Mouse (Mus musculus) neutrophil, adult 5-6 weeks (primary cell): ENCODE measurements around the gene Csta1. TPM values are rescaled to one million over a fixed set of nuclear protein-coding genes. Genes with fewer than 3 reads are reported as not detected.
A peak's percentile ranks its signal among the peaks of the same experiment; 100 is the strongest.
"Not testable (repeated sequence)": the region's sequence is repeated elsewhere in the genome, so short reads cannot be mapped to it uniquely, and the experiment has no call there.

Experiments
- ATAC-seq: fragments of 151-379, 151-347 bp; 2 replicates; pipeline ENCODE4 v1.8.0; 2017; ENCODE audit warnings: mild to moderate bottlenecking, moderate TSS enrichment; ENCODE audit not compliant: insufficient number of reproducible peaks, poor library complexity, low FRiP score, severe bottlenecking; ENCODE audit errors: extremely low read depth
- total RNA-seq: library from RNA; stranded (forward); fragments of 200-1000 nt; gene quantifications from 2 replicates; pipeline ENCODE4 v1.2.3, GENCODE M21; 2017

Csta1 gene
- total RNA-seq, result 1.2 and 1.3 TPM in 2 replicates

DNA sequence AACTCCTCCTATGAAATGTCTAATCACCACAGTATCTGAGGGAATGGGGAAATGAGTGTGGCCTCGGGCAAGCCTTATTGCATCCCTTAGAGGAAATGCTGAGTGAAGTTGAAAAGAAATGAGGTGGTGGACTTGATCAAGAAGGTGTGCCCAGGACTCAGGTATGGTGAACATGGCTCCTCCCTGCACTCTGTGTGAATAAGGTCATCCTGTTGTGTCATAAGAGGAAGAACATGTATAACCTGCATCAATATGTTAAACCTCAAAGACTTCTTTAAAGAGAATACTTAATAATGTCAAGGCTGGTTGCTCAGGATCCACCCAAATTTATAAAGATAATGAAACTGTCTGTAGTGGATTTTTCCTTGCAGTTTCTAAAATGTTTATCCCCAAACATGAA is at the start of gene Csta1:
Gene Csta1 (minus strand): TSS at position 101 of the 400 bp plus-strand sequence.
- no peak for ATAC-seq

DNA sequence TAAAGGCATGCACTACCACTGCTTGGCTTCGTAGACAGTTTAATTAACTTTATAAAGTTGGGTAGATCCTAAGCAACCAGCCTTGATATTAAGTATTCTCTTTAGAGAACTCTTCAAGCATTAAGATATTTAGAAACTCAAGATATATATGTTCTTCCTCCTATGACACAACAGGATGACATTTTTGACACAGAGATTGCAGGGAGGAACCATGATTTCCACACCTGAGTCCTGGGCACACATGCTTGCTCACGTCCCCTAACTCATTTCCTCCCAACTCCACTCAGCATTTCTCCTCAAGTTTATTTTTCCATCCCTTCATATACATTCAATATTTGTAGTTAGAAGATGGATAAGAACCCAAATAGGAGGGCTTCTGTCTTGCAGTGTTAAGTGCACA is 48.9 kb upstream of the Csta1 start:
- peak; percentile 36; the same call in 1 of the 2 replicates for ATAC-seq

DNA sequence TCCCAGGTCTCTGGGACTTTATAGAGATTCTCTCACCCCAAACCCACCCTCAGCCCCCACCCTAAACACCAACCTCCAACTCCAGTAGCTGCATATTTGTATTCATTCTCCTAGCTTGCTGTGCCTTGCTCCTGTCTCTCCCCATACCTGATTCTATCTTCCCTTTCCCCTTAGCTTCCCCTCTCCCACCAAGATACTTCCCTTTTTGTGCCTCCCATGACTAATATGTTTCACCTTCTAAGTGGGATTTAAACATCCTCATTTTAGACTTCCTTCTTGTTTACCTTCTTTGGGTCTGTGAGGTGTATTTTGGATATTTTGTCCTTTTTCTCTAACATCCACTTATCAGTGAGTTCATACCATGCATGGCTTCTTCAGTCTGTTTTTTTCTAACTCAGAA is 45.1 kb upstream of the Csta1 start:
- peak; percentile 82; the same call in 1 of the 2 replicates for ATAC-seq

DNA sequence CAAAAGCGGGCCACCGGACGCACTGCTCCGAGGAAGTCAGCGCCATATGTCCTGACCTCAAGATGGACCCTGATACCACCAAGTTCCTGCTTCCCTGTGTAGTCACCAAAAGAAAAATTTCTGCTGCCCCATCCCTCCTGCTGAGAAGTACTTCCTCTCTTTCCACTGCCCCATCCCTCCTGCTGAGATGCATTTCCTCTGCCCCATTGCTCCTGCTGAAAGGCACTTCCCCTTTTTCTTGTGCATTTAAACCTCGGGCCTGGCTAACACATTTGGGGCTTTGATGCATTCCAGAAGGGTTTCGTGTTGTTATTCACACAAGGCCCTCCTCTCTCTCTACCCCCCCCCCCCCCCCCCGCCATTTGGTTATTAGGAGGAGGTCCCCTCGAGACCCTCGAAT is 36.8 kb upstream of the Csta1 start:
- ATAC-seq, result not testable (repeated sequence)

DNA sequence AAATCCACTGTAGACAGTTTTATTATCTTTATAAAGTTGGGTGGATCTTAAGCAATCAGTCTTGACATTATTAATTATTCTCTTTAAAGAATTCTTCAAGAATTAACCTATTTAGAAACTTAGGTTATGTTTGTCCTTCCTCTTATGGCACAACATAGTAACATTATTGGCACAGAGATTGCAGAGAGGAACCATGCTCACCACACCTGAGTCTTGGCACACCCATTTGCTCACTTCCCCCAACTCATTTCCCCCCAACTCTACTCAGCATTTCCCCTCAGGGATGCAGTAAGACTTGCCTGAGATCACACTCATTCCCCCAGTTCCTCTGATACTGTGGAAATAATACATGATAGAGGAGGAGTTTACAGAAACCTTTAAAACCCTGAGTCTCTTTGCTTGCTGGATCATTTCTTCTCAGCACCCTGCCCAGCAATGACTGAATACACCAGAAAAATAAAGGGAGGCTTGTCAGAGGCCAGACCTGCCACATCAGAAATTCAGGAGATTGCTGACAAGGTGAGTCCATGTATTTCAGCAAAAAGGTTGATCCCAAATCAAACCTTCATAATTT is 25.4 kb upstream of the Csta1 start, which contains the start of gene Stfa2l1:
Gene Stfa2l1 (plus strand): TSS at position 410 of the 574 bp plus-strand sequence.
- ATAC-seq, result peak; percentile 81

DNA sequence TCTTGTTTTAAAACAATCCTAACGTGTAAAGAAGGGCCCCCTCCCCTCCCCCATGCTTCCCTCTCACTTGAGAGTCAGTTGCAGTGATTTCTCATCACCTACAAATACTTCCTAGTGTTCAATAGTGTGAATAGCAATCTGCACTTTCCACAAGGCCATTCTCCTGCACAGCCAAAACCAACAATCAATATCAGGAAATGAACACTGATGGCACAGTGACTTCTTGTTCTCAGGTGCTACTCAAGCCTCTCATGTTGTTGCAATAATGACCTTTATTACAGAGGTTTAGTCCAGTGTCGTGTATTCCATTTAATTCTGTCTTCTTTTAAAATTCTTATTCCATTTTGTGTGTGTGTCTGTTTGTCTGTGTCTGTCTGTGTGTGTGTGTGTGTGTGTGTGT is 7.2 kb upstream of the Csta1 start:
- ATAC-seq, result no peak

DNA sequence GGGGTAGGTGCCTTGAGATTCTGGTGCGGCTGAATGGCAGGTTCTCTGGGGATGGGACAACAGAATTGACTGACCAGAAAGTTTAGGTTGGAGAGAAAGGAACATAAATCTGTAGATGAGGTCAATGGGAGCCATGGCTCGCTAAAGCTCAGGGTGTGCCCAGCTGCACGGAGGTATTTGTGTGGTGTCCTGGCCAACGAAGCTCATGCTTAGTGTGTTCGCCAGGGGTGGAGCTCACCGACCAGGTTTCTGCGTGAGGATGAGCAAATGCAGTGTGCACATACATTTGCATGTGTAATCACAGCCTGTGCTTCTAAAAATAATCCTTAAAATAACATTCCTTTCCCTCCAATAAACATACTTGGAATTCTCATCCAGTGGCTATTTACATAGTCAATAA is 2.9 kb downstream of the Csta1 start:
- no peak for ATAC-seq

DNA sequence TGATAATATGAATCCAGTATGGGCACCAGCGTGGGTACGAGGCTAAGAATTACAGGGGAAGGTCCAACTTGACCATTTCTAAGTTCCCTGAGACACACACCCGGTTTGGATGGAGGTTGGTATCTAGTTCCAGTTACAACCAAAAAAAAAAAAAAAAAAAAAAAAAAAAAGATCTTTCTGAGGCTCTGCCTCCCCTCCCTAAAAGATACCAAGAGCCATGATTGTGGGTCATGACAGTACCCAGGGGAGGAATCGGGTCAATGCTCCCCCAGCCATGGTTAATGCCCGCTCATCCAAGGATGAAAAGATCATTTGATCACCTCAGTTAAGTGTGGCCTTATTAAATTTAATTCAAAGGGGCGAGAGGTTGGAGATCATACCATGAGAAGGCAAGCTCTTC is 15.3 kb downstream of the Csta1 start:
- not testable (repeated sequence) for ATAC-seq

DNA sequence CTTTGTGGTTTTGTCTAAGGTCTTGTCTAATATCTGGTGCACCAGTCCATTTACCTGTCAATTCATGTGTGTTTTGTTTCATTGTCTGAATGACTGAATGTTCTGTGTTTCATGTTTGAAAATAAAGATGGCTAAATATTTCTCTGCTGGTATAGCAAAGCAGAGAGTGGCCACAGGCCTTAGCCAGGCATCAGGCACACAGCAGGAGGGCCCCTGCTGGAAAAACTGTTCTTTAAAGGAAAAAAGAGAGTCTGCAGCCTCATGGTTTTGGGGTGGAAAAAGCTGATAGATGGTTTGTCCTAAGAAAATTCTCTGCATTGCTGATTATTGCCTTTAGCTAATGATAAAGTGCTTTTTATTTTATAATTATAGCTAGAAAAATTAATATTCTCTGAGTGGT is 19.6 kb downstream of the Csta1 start:
- ATAC-seq, result not testable (repeated sequence)

DNA sequence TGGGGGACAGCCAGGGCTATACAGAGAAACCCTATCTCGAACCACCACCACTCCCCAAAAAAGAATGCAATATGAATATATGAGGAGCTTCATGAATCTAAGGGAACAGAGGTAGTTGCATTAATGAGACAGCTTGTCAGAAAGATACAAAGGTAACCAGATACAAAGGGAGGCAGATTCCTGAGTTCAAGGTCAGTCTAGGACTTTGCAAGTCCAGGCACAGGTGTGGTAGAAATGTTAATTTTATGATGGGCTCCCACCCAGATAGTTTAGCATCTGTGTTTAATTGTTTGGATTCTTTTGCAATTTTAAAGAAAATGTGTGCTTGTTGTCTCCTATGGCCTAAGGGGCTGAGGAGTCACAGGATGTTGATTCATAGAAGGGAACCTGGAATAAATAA is 28.8 kb downstream of the Csta1 start:
- ATAC-seq, result no peak

DNA sequence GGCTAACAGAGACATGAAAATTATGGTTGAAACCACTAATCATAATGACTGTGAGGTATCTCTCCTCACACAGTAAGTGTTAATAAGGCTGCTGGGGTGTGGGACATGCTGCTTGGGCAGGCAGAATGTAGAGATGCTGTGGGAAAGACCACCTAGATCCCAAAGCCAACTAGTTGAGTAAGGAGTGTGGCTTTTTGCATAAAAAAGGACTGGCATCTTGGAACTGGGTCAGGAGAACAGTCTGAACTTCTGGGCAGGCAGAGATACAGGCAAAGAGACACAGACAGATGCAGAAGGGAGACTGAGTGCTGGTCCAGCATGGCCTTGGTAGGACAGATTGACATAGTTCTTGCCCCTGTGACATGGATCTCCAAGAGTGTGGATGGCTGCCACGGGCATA is 29.5 kb downstream of the Csta1 start:
- ATAC-seq, result no peak

DNA sequence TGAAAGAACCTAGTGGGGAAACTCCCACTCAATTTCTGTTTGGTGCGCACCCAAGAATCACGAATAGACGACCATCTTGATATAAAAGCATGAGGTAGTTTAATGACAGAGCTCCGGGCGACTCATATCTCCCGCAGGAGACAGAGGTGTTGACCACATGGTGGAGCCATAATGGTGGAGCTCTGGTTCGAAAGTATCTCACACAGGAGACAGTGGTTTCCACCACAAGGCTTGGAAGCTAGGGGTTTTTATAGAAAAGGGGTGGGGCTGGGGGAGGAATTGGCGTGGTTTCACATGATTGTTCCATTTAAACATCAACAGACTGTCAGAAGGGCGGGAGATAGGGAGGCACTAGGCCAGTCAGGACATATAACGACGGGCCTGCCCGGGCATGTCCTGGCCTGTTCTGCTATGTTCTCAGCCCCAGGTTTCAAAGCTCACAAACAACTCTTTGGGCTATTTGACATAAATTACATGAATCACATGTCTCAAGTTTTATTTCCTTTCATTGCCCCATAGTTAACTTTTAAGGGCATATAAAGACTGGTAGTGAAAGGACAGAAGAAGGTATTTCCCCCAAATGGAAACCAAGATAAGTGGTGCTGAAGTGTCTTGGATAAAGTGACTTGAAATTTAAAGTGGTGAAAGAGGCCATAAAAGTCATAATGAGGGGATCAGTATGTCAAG is 33.1 kb downstream of the Csta1 start:
- ATAC-seq, result not testable (repeated sequence)

DNA sequence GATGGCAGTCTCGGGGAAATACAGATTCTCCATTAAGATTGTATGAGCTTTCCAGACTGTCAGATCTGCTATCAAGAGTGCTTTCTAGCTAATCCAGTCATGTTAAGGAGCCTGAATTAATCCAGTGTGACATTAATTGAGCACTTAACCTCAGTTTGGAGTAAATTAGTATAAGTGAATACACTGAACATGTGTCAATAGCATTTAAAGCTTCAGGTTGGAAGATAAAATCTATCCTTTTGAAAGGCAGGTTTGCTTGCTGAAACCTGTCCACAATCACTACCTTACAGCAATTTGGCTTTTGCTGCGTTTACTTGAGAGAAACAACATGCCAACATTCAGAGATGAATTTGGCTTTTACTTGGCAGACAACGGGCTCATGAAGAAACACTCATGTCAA is 37.0 kb downstream of the Csta1 start:
- no peak for ATAC-seq

DNA sequence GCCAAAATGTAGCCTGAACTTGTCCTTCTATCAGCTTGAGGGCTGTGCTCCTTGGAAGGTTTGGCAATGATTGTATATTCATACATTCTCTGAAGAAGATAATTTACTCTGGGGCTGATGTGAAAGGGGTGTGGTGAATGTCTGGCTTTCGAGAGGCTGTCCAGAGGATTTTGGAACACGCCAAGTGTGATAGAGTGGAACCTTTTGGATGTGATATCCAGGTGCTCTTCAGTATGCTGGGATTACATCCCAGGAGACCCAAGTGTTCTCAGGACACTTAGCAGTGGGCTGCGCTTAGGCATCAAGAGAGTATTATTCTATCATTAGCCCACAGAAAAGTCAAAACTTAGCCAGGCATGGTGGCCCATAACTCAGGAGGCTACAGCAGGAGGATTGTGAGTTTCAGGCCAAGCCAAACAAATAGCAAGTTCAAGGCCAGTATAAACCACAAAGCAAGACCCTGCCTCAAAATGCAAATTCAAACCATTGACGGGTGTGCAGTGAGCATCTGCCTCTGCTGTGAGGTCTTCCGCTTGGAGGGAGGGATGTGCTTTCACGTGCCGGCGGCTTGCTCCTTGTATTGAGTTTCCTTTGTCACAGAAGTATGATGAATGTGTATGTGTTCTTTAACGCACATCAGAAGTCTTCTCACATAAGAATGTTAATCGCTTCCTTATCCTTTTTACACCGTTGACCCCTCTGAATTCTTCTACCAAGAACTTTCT is 40.1 kb downstream of the Csta1 start:
- ATAC-seq, result no peak

DNA sequence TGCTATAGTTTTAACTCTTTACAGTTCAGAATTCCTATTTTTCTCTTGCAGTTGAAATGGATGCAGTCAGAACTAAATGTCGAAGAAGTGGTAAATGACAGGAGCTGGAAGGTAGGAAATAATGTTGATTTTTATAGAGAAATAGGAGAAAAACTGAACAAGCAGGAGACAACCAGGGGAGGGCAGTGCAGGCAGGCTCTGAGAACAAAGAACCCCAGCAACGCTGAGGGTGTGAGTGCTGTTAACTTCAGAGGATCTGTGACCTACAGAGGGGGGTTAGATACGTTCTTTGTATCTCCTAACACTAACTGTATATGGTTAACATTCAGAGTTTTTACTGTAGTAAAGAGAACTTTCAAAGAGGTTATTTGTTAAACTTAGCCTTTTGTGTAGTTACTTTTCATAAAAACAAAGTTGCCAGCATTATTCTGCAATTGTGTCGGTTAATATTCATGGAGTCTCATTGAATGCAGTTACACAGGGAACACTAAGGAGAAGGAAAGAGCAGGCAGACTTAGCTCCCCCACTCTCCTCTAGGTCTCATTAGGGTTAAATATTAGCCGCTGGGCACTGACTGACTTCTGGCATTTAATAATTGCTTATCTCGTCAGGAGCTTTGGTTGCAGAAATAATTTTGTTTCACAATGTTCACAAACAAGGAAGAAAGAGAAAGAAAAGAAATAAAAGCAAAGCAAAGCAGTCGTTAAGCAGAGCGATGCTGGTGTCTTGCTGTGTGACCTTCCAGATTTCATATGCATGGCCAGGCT is 41.0 kb downstream of the Csta1 start:
- no peak for ATAC-seq

DNA sequence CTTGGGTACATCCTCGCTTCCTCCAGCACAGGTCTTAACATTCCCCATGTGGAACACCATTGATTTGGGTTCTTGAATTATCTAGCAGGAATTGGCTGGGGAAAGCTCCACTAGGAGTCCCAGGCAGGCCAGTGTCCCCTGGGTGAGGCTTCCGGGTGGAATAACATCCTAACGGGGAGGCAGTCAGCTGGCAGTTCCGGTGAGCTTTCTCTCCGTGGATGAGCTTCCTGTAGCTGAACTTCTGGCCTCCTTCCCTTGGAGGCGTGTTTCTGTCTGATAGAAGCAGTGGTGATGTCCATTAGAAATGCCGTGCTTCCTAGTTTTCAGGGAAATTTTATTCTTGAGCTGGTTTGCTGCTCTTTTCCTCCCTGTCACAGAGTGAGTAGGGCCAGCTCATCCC is 42.0 kb downstream of the Csta1 start:
- no peak for ATAC-seq

DNA sequence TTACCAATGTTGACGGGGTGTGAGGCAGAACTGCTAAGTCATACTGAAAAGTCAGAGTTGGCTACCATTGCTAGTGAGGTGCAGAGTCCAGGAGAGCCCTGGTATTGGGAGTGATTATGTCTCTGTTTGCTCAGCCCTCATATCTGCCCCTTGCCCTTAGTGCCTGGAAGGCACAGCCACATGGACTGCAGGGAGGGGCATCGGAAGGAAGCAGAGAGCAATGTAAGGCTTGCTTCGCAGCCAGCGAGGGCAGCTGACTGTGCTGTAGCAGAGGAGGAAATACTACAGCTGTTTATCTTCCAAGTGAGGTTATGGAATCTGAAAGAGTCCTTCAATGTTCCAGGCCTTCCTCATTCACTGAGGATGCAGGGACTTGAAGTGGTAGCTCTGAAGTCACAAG is 43.2 kb downstream of the Csta1 start:
- ATAC-seq, result no peak

DNA sequence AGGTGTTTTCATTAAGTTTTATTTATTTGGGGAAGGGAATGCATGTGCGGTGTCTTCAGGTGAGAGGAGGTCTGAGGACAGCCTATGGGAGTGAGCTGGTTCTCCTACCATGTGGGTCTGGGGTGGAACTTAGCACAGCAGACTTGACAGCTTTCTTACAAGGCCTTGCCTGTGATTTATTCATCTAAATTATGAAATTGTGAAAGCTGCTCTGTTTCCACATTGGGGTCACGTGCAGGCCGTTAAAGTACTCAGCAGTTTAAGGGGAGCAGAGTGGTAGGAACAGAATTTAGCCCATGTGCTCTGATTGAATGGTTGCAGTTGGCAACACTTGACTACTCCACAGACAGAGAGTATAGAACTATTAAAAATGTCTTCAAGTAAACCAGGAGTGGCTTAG is 51.1 kb downstream of the Csta1 start:
- ATAC-seq, result no peak

DNA sequence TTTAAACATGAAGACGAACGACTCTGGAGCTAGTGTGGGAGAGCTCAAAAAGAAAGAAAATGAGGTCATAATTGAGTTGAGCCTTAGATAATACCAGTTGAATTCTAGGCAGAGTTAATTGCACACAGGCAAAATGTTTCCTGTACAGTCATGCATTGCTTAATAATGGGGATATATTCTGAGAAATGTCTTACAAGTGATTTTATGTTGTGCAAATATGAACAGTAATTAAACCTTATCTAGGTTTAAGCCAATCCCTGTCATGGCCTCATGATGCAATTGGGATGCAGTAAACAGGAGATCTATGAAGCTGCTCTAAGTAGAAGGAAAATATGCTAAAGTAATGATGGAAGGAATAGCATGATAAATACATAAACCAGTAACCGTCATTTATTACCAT is 56.3 kb downstream of the Csta1 start:
- ATAC-seq, result no peak
